Mouse (Mus musculus) cerebellum, adult 9-10 months (tissue): ENCODE data around the gene Usp9x.
A peak's percentile ranks its signal among the peaks of the same experiment; 100 is the strongest.

Experiments
- DNase-seq: peaks from one replicate; pipeline ENCODE4 v3.0.0; 2022

The Usp9x gene

DNA sequence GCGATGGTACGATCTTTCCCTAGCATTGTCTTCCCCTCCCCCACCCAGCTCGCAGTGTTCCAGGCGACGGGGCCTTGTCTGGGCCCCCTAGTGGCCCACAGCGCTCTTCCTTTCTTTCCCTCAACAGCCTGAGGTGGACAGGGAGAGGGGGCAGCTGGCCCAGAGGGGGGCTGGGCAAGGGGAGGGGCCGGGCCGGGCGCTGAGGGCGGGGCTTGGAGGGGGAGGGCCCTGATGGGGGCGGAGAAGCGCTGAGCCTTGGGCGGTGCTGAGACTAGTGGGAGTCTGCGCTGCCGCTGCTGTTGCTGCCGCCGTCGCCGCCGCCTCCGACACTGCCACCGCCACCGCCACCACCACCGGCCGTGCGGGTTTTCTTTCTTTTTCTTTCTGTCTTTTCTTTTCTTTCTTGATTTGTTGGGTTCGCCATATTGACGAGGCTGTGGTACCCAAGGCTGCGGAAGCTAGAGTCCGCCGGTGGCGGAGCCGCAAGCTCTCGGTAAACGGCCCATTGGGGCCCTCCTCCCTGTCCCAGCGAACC lies at the start of gene Usp9x:
Usp9x (plus strand) TSS at position 258 of the 535 bp plus-strand sequence.
- DNase-seq: no peak

DNA sequence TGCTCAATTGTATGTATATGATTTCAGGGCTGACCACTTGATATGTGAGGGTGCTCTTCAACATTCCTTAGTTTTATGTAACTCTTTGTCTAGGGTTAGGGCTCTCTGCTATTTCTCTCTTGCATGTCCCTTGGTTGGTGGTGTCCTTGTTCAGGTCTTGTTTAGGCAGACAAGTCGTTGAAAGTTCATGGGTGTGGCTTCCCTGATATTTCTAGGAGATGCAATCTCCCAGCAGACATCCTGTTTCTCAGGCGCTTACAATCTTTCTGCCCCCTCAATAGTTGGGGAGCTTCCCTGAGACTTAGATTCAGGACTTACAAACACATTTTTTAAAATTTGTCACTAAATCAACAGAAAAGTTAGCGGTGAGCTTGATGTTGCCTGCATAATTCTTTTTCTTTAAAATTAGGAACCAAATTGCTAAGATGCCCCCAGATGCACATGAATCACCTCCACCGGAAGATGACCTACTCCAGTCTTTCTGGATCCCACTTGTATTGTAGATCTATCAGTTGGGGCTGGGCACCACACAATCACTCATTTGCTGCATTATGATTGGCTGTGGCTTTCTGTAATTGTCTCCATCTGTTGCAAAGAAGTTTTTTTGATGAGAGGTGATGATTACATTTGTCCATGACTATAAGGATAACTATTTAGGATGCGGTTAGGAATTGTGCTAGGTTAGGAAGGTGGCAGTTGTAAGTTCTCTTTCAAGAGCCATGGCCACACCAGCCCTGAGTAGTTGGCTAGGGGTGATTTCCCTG lies 48.6 kb upstream of the Usp9x start:
- DNase-seq: no peak

DNA sequence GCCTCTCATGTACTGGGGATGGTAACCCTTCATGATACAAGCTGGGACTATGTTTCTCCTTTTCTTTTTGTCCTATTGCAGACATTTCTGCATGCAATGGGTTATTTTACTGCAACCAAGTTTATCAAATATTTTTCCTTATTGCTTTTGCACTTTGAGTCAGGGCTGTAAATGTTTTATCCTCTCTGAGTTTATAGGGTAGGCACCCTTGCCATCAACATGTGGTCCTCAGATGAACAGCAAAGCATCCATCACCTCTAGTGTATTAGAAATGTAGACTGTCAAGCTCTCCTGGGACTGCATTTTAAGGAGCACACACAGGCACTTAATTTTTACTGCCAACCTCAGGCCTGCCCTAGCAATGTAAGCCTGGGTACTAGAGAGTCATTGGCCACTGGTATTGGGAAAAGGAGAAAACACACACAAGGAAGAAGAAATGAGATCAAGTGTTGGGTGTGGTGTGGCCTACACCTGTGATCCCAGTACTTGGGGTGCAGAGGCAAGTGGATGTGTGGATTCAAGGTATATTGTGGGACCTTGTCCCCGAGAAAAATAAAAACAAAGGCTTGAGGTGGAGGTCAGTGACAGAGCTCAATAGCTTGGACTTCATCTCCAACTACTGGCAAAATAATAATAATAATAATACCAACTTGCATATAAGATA lies 46.6 kb upstream of the Usp9x start:
- DNase-seq: no peak

DNA sequence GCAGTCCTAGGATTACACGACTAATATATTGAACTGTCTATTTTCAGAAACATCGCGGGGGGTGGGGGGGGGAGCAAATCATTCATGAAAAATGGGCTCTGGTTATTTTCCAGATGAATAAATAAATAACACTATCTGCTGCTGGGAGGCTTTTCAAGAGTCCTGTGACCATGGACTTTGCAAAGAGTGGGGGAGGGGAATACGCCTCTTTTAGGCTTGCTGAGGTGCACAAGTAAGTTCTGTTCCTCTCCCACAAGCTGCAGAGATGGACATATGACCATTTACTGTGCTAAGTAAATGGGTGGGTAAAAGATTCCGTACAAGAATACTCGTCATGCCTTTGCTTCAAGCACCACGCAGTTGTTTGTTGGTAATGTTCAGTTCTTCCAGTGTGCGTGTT lies 46.0 kb upstream of the Usp9x start:
- DNase-seq: no peak

DNA sequence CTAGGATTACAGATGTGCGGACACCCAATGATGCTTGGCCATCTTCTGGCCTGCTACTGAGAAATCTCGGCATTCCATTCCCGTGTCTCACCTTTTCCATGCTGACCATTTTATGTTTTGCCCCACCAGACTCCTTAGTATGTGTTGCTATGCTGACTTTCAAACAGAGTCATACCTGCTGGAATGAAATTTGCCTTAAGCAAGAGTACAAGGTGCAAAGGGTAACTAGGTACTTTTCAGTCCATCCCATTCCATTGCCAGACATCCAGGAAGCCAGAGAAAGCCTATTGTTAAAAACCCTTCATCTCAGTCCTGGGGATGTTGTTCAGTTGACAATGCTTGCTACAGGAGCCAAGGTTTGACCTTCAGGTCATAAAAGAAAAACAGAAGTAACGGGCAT lies 43.1 kb upstream of the Usp9x start:
- no peak for DNase-seq

DNA sequence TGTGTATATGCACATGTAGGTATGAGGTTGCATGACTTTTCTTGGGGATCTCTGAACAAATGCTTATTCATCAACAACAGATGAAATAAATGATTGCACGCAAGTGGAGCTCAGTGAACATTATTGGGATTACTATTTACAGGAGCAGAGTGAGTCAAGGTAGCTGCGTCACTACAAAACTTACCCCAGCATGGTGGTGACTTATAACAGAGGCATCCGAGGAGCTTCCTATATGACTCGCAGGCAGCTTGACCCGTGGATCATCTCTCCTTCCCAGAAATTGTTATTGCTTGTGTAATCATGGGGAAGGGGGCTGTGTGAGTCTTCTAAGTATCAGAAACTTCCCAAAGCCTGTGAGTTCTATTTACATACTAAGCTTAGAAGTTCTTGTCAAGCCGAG lies 41.3 kb upstream of the Usp9x start:
- DNase-seq: no peak

DNA sequence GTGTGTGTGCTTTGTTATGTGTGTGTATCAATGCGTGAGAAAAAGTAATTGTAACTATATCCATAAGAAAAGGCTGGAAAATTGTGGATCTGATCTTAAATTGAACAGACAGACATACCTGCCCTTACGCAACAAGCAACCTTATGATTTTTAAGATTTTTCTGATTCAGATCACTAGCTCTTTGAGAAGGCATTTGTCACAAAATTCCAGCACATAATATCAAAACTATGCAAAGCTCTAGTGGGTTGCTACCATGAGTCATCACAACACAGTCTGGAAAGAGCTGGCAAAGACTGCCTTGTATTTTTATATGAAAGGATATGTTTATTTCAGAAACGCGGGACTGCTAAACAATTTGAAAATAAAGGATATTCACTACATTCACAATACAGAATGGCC lies 34.2 kb upstream of the Usp9x start:
- no peak for DNase-seq

DNA sequence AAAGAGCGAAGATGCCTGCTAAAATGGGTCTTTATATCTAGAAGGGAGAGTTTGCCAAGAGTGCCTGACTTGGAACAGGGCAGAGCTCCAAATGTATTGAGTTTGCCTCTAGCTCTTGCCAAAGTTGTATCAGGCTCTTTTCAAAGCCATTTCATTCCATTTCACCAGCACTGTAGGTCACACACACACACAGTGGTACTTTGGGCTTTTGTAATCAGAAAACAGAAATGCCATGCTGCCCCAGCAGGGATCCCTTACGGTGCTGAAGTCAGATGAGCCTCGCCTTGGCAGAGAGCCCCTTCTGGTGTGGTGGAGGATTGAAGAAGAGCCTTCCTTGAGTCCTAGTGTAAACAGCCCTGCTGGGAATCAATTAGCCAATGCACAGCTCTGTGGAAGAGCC lies 32.1 kb upstream of the Usp9x start:
- peak; percentile 66 for DNase-seq

DNA sequence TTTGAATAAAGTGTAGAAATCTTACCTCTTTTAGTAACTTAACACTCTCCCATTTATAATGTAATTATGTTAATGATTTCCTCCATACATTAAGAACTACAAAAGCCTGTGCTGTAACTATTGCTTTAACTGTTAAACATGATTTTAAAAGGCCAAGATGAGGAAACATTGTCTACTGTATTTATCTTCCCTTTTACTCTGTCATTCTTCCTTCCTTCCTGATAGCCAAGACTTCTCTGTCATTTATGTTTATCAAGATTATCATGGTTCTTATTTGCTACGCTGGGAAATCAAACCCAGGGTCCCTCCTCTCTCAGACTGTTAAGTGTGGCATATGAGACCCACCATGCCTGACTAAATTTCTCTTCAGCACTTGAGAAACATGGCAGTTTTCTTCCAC lies 30.9 kb upstream of the Usp9x start:
- DNase-seq: no peak

DNA sequence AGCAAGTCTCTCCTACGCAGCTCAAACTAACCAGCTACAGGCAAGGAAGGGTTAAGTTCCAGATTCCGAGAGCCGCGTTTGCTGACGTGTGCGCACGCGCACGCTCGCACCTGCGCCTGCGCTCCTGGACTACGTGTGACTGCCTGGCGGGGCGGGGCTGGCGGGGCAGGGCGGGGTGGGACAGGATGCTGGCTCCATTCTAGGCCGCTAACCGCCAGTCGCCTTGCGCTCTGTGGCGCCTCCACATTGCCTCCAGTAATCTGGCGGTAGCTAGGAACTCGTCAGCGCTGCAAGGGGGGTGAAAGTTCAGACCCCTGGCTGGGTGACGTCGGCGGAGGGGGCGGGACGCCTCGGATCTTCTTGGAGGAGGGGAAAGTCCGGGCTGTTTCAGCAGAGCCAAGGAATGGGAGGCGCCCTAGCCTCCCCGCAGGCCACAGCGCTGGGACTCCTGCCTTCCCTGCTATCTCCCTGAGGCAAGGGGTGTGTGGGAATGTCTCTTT lies 29.6 kb upstream of the Usp9x start:
- peak; percentile 95 for DNase-seq

DNA sequence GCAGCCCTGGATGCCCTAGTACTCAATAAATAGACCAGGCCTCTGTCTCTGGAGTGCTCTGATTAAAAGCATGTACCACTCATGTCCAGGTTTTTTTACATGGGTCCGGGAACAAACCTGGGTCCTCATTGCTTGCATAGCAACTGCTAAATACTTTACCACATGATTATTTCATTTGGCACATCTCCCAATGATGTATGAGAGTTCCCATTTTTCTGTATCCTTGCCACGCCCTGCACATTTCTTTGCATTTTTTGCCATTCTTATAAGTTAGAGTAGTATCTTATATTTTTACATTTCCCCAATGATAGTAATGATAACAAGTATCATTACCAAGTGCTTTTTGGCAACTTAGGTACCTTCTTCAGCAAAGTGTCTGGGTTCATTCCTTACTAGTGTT lies 27.5 kb upstream of the Usp9x start:
- no peak for DNase-seq

DNA sequence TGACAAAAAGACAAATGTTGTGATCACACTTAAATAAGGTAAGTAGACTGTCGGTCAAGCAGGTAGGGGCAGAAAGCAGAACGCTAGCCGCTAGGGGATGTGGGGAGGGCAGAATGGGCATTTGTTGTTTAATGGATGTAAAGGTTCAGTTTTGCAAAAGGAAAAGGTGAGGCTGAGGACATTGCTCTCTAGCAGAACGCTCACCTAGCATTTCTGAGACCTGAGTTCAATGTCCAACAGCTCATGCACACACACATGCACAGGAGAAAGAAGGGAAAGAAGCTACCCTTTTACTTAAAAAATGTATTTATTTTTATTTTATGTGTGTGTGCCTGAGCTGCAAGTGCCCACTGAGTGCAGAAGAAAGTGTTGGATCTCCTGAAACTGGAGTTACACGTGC lies 26.6 kb upstream of the Usp9x start:
- DNase-seq: no peak

DNA sequence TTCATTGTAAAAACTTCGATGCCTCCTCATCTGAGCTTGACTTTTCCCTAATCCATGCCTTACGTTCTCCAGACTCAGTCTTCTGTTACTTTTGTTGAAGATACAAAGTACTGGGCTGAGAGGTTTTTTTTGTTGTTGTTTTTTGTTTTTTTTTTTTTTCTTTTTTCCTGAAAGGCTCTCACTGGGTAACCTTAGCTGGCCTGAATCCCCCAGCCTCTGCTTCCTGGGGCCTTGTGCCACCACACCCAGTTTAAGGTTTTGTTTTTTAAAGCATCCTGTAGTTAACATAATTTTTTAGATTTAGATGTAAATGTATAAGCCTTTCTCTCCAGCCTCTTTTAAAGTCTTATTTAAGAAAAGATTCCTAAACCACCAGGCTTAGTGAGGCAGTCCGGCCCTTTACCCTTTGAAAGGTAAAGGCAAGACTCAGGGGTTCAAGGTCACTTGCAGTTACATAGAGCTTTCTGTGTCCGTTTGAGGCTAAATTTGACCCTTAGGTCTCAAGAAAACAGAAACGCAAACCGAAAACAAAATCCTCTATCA lies 24.3 kb upstream of the Usp9x start:
- DNase-seq: no peak

DNA sequence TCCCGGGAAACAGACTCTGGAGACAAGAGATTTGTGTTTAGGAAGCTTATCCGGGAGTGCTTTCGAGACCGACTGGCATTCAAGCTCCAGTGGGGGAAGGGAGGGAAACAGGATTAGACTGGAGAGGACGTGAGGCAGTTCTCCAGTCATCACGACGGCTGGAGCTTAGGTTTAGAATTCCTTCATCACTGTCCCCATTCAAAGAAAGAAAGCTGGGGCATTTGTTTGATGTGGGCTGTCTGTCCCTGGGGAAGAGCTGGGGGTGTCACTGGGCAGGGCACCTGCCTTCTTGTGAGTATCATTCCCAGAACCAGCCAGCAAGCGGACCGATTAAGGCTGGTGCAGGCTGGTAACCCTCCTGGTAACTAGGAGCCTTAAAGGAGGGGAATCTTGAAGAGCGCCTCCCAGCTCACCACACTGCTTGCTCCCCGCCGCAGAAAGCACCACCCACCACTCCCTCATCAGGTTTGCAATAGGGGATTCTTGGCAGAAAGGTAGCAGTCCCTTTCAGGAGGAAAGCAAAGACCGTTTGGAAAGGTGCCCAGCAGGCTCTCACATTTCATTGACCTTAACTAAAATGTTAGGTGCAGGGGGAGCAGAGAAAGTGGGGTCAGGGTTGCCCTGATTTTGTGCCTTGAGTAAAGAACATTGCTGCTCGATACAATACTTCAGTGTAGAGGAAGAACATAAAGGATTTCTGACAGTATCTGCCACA lies 23.5 kb upstream of the Usp9x start:
- peak; percentile 47 for DNase-seq

DNA sequence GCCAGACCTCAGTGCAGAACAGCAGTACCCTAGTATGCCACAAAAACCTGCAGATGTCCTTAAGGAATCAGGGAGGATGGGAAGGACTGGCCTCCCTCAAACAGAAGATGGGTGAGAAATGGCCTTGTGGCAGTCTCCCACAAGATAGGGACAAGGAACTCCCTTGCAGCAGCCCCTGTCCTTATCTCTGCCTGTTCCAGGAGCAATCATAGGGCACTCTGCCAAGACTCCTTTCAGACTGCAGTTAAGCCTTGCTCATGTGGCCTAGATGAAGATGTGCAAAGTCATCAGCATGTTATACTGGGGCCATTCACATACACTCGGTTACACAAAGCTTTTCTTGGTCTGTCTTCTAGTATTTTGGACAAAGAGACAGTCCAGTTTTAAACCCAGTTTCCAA lies 16.7 kb upstream of the Usp9x start:
- DNase-seq: no peak

DNA sequence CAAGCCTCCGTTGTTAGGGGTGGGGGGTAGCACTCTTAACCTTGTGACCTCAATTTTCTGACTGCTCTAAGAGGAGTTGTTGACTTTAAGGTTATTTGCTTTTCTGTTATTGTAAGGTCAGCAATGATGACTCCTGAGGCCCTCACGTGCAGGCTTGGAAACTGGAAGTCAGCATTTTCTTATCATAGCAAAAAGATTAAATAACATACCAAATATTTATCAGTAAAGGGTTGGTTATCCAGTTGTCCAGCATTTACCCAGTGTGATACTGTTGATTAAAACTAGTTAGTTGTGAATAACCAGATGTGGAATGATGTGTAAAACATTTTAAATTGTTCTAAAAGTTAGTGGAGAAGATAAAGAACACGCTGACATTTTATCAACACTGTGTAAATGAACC lies 9.3 kb upstream of the Usp9x start:
- no peak for DNase-seq

DNA sequence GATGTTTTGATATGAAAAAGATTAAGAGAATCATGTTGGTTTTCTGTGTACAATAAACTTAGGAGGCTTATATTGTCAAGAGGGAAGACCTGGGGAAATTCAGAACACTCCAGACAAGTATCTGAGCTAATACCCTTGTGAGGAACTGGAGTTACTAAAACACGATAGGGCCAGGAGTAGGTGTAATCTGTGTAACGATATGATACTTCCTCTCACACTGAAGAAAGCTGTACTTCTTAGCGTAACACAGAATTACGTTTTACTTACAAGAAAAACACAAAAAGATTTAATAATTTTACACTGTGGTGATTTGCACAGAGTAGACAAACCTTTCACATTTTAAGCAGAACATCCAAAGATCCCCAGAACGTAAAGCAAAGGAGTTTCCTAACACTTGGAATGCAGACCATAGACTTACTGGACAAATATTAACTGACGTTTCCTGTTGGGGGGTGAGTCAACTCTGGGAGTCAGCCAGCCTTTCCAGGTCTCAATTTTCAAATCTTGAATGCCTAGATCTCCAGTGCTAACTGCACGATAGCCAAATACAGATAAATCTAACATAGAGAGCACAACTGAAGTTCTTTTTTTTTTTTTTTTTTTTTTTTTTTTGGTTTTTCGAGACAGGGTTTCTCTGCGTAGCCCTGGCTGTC lies 6.9 kb upstream of the Usp9x start:
- no peak for DNase-seq

DNA sequence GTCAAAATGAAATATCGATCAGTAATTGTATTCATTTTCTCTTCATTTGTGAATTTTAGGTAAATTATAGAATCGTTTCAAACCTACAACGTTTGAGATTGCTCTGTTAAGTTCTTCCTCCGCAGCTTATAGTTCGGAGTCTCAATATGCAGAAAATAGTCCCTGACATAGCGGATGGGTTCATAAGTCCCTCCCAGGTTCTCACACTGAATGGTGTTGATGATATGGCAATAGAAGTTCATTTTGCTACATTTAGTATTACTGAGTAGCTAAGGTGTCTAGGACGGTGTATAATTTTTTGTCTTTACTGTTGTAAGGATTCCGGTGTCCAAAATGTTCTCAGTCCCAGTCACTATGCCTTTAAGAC lies 1.1 kb upstream of the Usp9x start:
- no peak for DNase-seq

DNA sequence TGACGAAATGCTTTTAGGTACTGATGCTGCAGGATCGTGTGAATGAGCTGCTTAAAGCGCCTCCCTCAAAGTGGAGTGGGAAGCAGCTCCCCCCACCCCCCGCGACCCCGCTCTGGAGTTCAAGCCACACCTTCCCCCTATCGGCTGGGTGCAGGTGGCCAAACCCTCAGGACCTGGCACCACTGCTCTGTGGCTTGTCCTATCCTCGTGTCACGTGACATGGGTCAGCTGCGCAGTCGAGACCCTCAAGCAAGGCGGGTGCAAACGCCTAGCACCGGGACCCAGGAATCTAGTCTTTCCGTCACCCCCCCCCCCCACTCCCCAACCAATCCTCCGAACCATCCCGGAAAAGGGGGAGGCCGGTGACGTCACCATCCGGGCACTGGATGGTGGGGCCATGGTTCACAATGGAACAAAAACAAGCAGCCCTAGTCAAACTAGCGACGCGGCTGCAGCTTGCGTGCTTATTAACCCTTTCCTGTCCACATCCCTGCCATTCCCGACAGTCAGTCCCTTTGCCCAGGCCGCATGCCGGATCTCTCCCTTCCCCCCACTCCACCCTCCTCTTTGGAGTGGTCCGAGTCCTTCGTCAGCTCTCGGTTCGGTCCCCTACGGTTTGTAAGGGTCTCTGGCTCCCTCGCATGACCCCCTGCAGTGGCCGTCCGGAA lies 591 bp upstream of the Usp9x start:
- DNase-seq: peak; percentile 96

DNA sequence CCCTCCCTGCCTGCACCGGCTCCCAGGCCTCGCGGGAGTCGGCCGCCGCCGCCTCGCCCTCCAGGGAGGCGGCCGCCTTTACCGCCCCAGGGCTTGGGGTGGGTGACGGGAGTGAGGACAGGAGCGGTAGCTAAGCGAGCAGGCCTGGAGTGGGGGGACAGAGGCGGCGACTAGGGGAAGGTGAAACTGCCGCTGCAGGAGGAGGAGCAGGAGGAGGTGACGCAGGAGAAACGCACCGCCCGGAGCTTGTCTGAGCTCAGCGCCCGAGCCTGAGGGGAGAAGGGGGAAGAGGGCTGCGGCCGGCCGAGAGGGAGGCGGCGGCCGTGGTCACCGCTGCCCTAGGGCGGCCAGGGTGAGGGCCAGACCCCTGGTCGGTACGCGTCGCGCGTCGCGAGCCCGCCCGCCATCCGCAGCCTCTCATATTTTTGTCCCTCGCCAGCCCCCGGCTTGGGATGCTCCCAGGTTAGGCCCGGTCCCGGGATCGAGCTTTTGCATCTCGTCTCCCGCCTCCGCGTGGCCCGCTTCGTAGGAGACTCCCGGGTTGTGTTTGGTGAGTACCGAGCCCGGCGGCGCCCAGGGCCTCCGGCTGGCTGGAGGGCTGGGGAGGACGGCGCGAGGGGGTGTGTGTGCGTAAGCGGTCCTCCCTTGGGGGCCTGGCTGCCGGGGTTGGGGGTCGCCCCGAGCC lies 620 bp downstream of the Usp9x start:
- peak; percentile 68 for DNase-seq

DNA sequence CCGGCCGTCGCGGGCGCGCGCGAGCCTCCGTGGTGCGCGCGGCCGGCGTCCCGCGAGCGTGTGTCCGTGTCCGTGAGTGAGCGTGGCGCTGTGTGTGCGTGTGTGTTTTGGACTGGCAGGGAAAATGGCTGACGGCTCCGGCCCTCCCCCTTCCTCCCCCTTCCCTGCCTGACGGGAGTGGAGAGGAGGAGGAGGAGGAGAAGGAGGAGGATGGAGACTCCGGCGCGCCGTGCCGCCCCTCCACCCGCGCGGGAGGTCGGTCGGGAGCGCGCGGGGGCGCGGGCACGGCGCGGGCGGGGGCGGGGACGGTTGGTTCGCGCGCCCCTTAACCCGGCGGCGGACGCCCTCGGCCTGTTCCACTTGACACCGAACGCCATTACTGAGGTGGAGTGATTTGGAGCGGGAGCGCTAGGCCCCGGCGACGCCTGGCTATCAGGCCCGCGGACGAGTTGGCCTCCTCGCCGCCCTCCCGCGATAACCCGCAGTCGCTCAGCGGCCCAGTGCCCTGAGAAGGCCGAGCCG lies 1.2 kb downstream of the Usp9x start:
- peak; percentile 78 for DNase-seq
